Mouse (Mus musculus): Measurements from ENCODE around the gene Eef1a1.
"Not testable (repeated sequence)": the region's sequence is repeated elsewhere in the genome, so short reads cannot be mapped to it uniquely, and the experiment has no call there.

Eef1a1 gene

GRCm38 (mm10) chr9:78488890-78489420 is at the start of gene Eef1a1:
Gene Eef1a1, minus strand, starts transcription at chr9:78489151.
- no peak for DNase-seq

- no peak for DNase-seq
Observed at GRCm38 (mm10) chr9:78538421-78538820, 49.5 kb upstream of the Eef1a1 start.

GRCm38 (mm10) chr9:78537154-78537873 is 48.4 kb upstream of the Eef1a1 start:
- no peak for DNase-seq

- DNase-seq = no peak
Observed at GRCm38 (mm10) chr9:78534606-78535005, 45.7 kb upstream of the Eef1a1 start.

GRCm38 (mm10) chr9:78533296-78533935 is 44.5 kb upstream of the Eef1a1 start:
- DNase-seq = no peak

- DNase-seq = no peak
Observed at GRCm38 (mm10) chr9:78532341-78532819, 43.4 kb upstream of the Eef1a1 start.

GRCm38 (mm10) chr9:78531816-78532215 is 42.9 kb upstream of the Eef1a1 start:
- no peak for DNase-seq

GRCm38 (mm10) chr9:78527767-78528381 is 38.9 kb upstream of the Eef1a1 start:
- DNase-seq = peak; percentile 75

- DNase-seq = peak; percentile 48
Observed at GRCm38 (mm10) chr9:78527301-78527761, 38.4 kb upstream of the Eef1a1 start.

GRCm38 (mm10) chr9:78526206-78526605 is 37.3 kb upstream of the Eef1a1 start:
- DNase-seq = no peak

- no peak for DNase-seq
Observed at GRCm38 (mm10) chr9:78525451-78526135, 36.6 kb upstream of the Eef1a1 start.

GRCm38 (mm10) chr9:78521689-78522088 is 32.7 kb upstream of the Eef1a1 start:
- DNase-seq = no peak

GRCm38 (mm10) chr9:78520780-78521601 is 32.0 kb upstream of the Eef1a1 start:
- DNase-seq = peak; percentile 28

- no peak for DNase-seq
Observed at GRCm38 (mm10) chr9:78520127-78520779, 31.3 kb upstream of the Eef1a1 start.

GRCm38 (mm10) chr9:78517237-78517636 is 28.3 kb upstream of the Eef1a1 start:
- DNase-seq = not testable (repeated sequence)

GRCm38 (mm10) chr9:78516125-78516524 is 27.2 kb upstream of the Eef1a1 start:
- DNase-seq = no peak

GRCm38 (mm10) chr9:78514681-78515080 is 25.7 kb upstream of the Eef1a1 start:
- DNase-seq = no peak

- no peak for DNase-seq
Observed at GRCm38 (mm10) chr9:78513776-78514500, 25.0 kb upstream of the Eef1a1 start.

GRCm38 (mm10) chr9:78511705-78512104 is 22.8 kb upstream of the Eef1a1 start:
- DNase-seq = no peak

GRCm38 (mm10) chr9:78508106-78508786 is 19.3 kb upstream of the Eef1a1 start:
- no peak for DNase-seq

Data from right cerebral cortex, postnatal 25 days (tissue).